Mouse (Mus musculus) hindbrain, embryonic 14.5 days (tissue): ENCODE data around the gene Rspo3. TPM values are rescaled to one million over a fixed set of nuclear protein-coding genes. Genes with fewer than 3 reads are reported as not detected.
A peak's percentile ranks its signal among the peaks of the same experiment; 100 is the strongest.

ENCODE experiments used
- ATAC-seq: fragments of 200-750 bp; cut with Nextera tagmentation; 2 replicates; pipeline ENCODE4 v1.8.0; 2017; ENCODE audit warnings: moderate number of reproducible peaks, mild to moderate bottlenecking, moderate TSS enrichment, moderate library complexity; ENCODE audit not compliant: low FRiP score
- DNase-seq: peaks from one replicate; pipeline ENCODE4 v3.0.0-alpha.2; 2015; ENCODE audit warnings: low spot score
- H3K27ac ChIP-seq: fragments of 300-500 bp; sonication (generic); 2 replicates; pipeline ENCODE4 v1.5.1; 2014; ENCODE audit warnings: mild to moderate bottlenecking, moderate library complexity
- H3K27me3 ChIP-seq: fragments of 300-500 bp; sonication (generic); 2 replicates; pipeline ENCODE4 v1.6.1; 2014; ENCODE audit warnings: mild to moderate bottlenecking, low read length, mixed read lengths; ENCODE audit not compliant: control insufficient read depth, insufficient read depth
- H3K36me3 ChIP-seq: fragments of 300-500 bp; sonication (generic); replicated peaks from 2 replicates; pipeline ENCODE4 v1.6.1; 2014; ENCODE audit not compliant: control insufficient read depth, insufficient read depth
- H3K4me1 ChIP-seq: fragments of 300-500 bp; sonication (generic); replicated peaks from 2 replicates; pipeline ENCODE4 v1.6.1; 2014; ENCODE audit warnings: antibody characterized with exemption, low read length, mixed read lengths; ENCODE audit not compliant: control insufficient read depth, insufficient read depth
- H3K4me2 ChIP-seq: fragments of 300-500 bp; sonication (generic); replicated peaks from 2 replicates; pipeline ENCODE4 v1.6.1; 2014; ENCODE audit warnings: mild to moderate bottlenecking, moderate library complexity
- H3K4me3 ChIP-seq: fragments of 300-500 bp; sonication (generic); replicated peaks from 2 replicates; pipeline ENCODE4 v1.5.1; 2014; ENCODE audit warnings: mild to moderate bottlenecking, low read length
- H3K9ac ChIP-seq: fragments of 300-500 bp; sonication (generic); 2 replicates; pipeline ENCODE4 v1.6.1; 2014
- H3K9me3 ChIP-seq: fragments of 300-500 bp; sonication (generic); 2 replicates; pipeline ENCODE4 v1.6.1; 2016; ENCODE audit warnings: low read length; ENCODE audit not compliant: control insufficient read depth
- WGBS: fragments of 180-500 bp; shearing (Covaris S2); extraction: QIAGEN DNeasy Blood & Tissue Kit; methylation state at CpG from one replicate; pipeline ENCODE4 v1.1.7; 2014; 5-methylcytosine and 5-hydroxymethylcytosine counted together
- polyA plus RNA-seq: library from polyadenylated mRNA; unstranded; fragments of >200 nt; fragmentation: Nextera tagmentation; extraction: Ambion mirVana; gene quantifications from 2 replicates; pipeline ENCODE4 v1.2.1, GENCODE M21; 2014

The Rspo3 gene
- polyA plus RNA-seq, 1 experiment from 2014 or later = 2.4 TPM

- under 1% methylated on average over 24 of the region's 24 CpGs for WGBS
- Histone ChIP-seq H3K4me2 (peak overlapping the region; percentile 91), H3K27me3 (peaks cover 34% of the 10 kb centered on the region), H3K9me3 (no peaks in the 10 kb centered on the region), H3K4me3 (peak overlapping the region; percentile 49), H3K36me3 (no peaks in the 10 kb centered on the region), H3K4me1 (peaks cover 21% of the 10 kb centered on the region), H3K27ac (no peak overlapping the region), H3K9ac (peak overlapping the region; percentile 58)
- ATAC-seq (peak; percentile 47; the same call in 1 of the 2 replicates), DNase-seq (peak; percentile 28)
These were observed 1.5 kb downstream of the Rspo3 start for GRCm38 (mm10) chr10:29533846-29534829.

- DNase-seq = peak; percentile 87
- no peaks in the 10 kb centered on the region for H3K9me3 ChIP-seq
- peak overlapping the region; percentile 38 for H3K9ac ChIP-seq
- peak; percentile 75 for ATAC-seq
- no peak overlapping the region for H3K27ac ChIP-seq
- no peaks in the 10 kb centered on the region for H3K36me3 ChIP-seq
- H3K4me2 ChIP-seq = peak overlapping the region; percentile 91
- peaks cover 34% of the 10 kb centered on the region for H3K27me3 ChIP-seq
- peak overlapping the region; percentile 49 for H3K4me3 ChIP-seq
- under 1% methylated on average over 30 of the region's 30 CpGs for WGBS
- H3K4me1 ChIP-seq = peaks cover 21% of the 10 kb centered on the region
These were observed 2.6 kb downstream of the Rspo3 start for GRCm38 (mm10) chr10:29532821-29533715.

GRCm38 (mm10) chr10:29513563-29513962 lies 22.1 kb downstream of the Rspo3 start:
- ATAC-seq (no peak), DNase-seq (no peak)
- Histone ChIP-seq H3K4me2 (no peak overlapping the region), H3K27ac (no peak overlapping the region), H3K9me3 (no peaks in the 10 kb centered on the region), H3K36me3 (no peaks in the 10 kb centered on the region), H3K4me3 (no peak overlapping the region), H3K9ac (no peak overlapping the region), H3K4me1 (no peaks in the 10 kb centered on the region), H3K27me3 (no peaks in the 10 kb centered on the region)
- WGBS = 84% methylated on average over 1 of the region's 1 CpGs

- Histone ChIP-seq H3K4me2 (no peak overlapping the region), H3K27ac (no peak overlapping the region), H3K9me3 (no peaks in the 10 kb centered on the region), H3K27me3 (no peaks in the 10 kb centered on the region), H3K4me3 (no peak overlapping the region), H3K9ac (no peak overlapping the region), H3K4me1 (no peaks in the 10 kb centered on the region), H3K36me3 (no peaks in the 10 kb centered on the region)
- DNase-seq (no peak), ATAC-seq (no peak)
- WGBS = 79% methylated on average over 2 of the region's 2 CpGs
These were observed 27.5 kb downstream of the Rspo3 start for GRCm38 (mm10) chr10:29508167-29508566.

DNA sequence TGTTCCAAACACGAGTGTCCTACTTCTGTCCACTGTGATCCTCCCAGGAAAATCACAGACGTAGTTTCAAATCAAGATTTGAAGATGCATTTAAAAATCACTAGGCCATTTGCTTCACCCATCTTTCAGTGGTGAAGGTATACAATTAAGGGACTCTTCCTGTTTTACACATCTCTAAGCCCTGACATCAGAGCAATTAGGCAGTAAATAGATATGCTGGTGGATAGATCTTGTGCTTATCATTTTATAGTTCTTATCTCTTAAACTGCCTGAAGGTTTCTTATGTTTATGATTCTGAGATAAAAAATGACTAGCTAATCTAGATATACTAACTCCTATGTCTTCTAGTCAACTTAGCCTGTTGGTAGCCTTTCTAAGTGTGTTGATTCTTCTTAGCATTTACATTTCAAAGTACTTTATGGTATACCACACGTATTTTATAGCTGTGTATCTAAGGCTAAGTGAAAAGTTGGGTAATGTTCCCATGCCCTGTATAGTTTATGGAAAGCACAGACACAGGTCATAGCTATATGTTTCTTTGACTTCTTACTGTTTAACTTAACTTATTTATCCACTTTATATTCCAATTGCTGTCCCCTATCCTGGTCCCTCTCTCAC lies 38.4 kb downstream of the Rspo3 start:
- ATAC-seq (no peak), DNase-seq (no peak)
- H3K4me3 ChIP-seq = no peak overlapping the region
- no peaks in the 10 kb centered on the region for H3K4me1 ChIP-seq
- H3K27ac ChIP-seq = no peak overlapping the region
- WGBS = 71% methylated on average over 3 of the region's 3 CpGs
- no peaks in the 10 kb centered on the region for H3K27me3 ChIP-seq
- H3K9me3 ChIP-seq = no peaks in the 10 kb centered on the region
- H3K4me2 ChIP-seq = no peak overlapping the region
- H3K9ac ChIP-seq = no peak overlapping the region
- no peaks in the 10 kb centered on the region for H3K36me3 ChIP-seq

- Histone ChIP-seq H3K27me3 (no peaks in the 10 kb centered on the region), H3K4me2 (no peak overlapping the region), H3K9me3 (no peaks in the 10 kb centered on the region), H3K9ac (no peak overlapping the region), H3K4me1 (no peaks in the 10 kb centered on the region), H3K36me3 (no peaks in the 10 kb centered on the region), H3K27ac (no peak overlapping the region), H3K4me3 (no peak overlapping the region)
- WGBS = 81% methylated on average over 1 of the region's 1 CpGs
- DNase-seq (no peak), ATAC-seq (no peak)
These were observed 41.7 kb downstream of the Rspo3 start for GRCm38 (mm10) chr10:29493996-29494395.

DNA sequence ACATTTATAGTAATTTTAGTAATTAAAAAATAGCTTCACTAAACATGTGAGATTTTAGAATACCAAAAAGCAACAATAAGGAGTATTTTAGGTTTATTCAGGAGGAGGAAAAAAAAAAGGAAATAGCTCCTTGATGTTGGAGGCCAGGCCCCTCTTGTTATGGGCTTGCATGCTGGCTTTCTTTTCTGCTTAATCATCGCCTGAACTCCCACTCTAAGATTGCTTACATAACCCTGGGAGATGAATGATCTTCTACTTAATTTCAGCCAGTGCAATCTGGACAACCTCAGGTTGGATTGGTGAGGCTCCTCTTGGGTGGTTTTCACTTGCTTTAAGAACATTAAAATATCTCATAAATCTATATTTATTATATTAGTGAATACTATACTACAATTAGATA lies 54.7 kb downstream of the Rspo3 start:
- no peak for ATAC-seq
- no peak for DNase-seq
- Histone ChIP-seq H3K27me3 (no peaks in the 10 kb centered on the region), H3K9me3 (no peaks in the 10 kb centered on the region), H3K4me1 (no peaks in the 10 kb centered on the region), H3K4me3 (no peak overlapping the region), H3K36me3 (no peaks in the 10 kb centered on the region), H3K27ac (no peak overlapping the region), H3K9ac (no peak overlapping the region), H3K4me2 (no peak overlapping the region)
- 65% methylated on average over 1 of the region's 1 CpGs for WGBS

GRCm38 (mm10) chr10:29479401-29479800 lies 56.3 kb downstream of the Rspo3 start:
- no peak overlapping the region for H3K4me2 ChIP-seq
- ATAC-seq = no peak
- H3K4me3 ChIP-seq = no peak overlapping the region
- no peak overlapping the region for H3K9ac ChIP-seq
- H3K36me3 ChIP-seq = no peaks in the 10 kb centered on the region
- H3K4me1 ChIP-seq = no peaks in the 10 kb centered on the region
- 85% methylated on average over 3 of the region's 3 CpGs for WGBS
- no peak for DNase-seq
- no peaks in the 10 kb centered on the region for H3K9me3 ChIP-seq
- no peak overlapping the region for H3K27ac ChIP-seq
- no peaks in the 10 kb centered on the region for H3K27me3 ChIP-seq

DNA sequence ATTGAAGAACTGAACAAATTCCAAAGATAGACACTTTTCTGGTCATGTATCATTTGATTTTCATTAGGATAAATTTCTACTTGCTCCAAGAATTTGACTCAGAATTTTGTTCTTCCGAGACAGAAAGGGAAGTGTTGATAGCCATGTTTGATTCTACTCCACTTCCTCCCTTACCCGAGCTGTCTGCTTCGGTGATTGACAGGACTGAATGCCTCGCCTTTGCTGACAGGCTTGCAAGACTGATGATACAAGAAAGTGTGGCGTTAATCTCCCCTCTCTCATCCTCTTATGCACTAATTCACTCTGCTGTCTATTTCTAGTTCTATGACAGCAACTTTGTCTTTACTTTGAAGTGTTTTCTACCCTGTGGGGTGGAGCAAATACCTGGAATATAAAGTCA lies 65.2 kb downstream of the Rspo3 start:
- Histone ChIP-seq H3K27me3 (no peaks in the 10 kb centered on the region), H3K4me3 (no peak overlapping the region), H3K4me2 (no peak overlapping the region), H3K9me3 (no peaks in the 10 kb centered on the region), H3K27ac (no peak overlapping the region), H3K9ac (no peak overlapping the region), H3K36me3 (no peaks in the 10 kb centered on the region), H3K4me1 (no peaks in the 10 kb centered on the region)
- 68% methylated on average over 5 of the region's 5 CpGs for WGBS
- DNase-seq (no peak), ATAC-seq (no peak)
